Mouse (Mus musculus): ENCODE data around the gene Nacc1.

DNA sequence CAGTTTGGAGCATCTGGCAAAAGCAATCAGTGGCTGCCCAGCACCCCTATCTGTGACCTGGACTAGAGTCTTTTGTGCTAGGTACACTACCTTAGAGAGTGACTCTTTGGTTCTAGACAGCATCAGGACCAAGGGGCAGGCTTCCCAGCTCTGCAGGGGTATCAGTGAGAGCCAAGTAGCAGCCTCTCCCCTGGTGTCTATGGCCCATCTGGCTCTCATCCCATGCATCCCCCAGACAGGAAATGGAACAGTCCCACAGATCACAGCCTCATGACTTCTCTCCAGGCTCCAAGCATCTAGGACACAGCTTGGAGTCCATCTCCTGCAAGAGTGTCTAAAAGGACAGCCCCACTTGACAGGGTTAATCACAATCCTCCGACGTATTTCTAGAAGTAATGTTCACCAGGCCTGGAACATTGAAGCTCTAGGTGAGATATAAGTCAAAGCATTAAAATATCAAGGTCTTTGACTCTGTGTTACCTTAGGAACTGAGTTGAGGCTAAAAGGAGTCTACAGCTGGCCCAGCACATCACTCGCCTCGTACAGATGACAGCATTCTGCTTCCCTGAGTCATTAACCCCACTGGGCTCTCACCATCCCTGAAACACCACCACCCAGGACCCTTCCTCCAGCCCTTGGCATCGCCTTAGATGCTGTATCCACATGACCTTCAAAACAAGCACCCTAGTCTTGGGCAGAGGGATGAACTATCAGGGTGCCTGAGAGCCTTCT is 31.5 kb upstream of the Nacc1 start:
- TF ChIP-seq POLR2A (IDR thresholded peaks at IDR 0.05; ENCODE audit: extremely low read depth, insufficient read depth, low read length) = no peak
- no peak for TF ChIP-seq CTCF (IDR thresholded peaks at IDR 0.05; ENCODE audit: low read depth, low read length)

Measured in liver, adult 2 months (tissue).